Mouse (Mus musculus) gastrocnemius, postnatal 14 days (tissue): ENCODE measurements around the gene Cflar. TPM values are rescaled to one million over a fixed set of nuclear protein-coding genes. Genes with fewer than 3 reads are reported as not detected.
A peak's percentile ranks its signal among the peaks of the same experiment; 100 is the strongest.
"Not testable (repeated sequence)": the region's sequence is repeated elsewhere in the genome, so short reads cannot be mapped to it uniquely, and the experiment has no call there.

Experiments
- DNase-seq: peaks from one replicate; pipeline ENCODE4 v3.0.0; 2021; ENCODE audit warnings: mixed read lengths
- intact Hi-C: fragments of 180-260 bp; cut with DNase I; formaldehyde crosslinking; loops from one replicate; pipeline ENCODE4 v1.15.1; 2025; ENCODE audit warnings: low total_unique reads
- total RNA-seq, 2 experiments: library from RNA; stranded (reverse); gene quantifications; 2 replicates each; pipeline ENCODE4 v1.2.3; 2021

Gene Cflar
- total RNA-seq, 2 experiments from 2014 or later = 32.9 to 43.5 TPM

DNA sequence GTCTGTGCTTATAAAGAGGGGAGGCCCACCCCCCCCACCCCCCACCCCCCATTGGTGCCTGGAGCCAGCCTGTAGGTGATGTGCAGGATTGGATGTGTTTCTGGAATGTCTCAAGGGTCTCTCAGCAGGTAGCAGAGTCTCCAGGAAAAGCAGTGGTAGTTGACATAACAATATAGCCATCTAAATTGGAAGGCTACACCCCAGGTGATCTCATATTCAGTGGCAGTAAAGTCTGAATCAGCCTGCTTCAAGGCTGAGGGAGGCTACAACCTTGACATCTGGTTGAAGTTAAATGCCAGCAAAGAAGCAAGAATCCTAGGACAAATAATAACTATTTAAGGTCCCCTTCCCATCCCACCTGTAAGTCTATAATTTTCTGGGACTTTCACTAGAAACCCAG lies 57.8 kb downstream of the Cflar start:
- intact Hi-C loops = no loop called here
- no peak for DNase-seq

- intact Hi-C loops = loop anchor here (5.0 kb wide), 2 partner anchors 373 to 468 kb away; partner anchors contain the start of gene Als2
- no peak for DNase-seq
These were observed 58.4 kb downstream of the Cflar start for GRCm38 (mm10) chr1:58769701-58770100.

GRCm38 (mm10) chr1:58770111-58770720 lies 58.9 kb downstream of the Cflar start:
- intact Hi-C loops = loop anchor here (5.0 kb wide), 2 partner anchors 372 to 467 kb away; partner anchors contain the start of gene Als2
- no peak for DNase-seq

GRCm38 (mm10) chr1:58772084-58772483 lies 60.8 kb downstream of the Cflar start:
- intact Hi-C loops = loop anchor here (5.0 kb wide), 2 partner anchors 370 to 465 kb away; partner anchors contain the start of gene Als2

GRCm38 (mm10) chr1:58773280-58773679 lies 62.0 kb downstream of the Cflar start:
- intact Hi-C loops = loop anchor here (5.0 kb wide), 2 partner anchors 369 to 464 kb away; partner anchors contain the start of gene Als2

More at GRCm38 (mm10) chr1:58772084-58772483, 60.8 kb downstream of the Cflar start:
- DNase-seq = no peak

GRCm38 (mm10) chr1:58773905-58774304 lies 62.6 kb downstream of the Cflar start:
- intact Hi-C loops = loop anchor here (5.0 kb wide), 2 partner anchors 368 to 463 kb away; partner anchors contain the start of gene Als2
- DNase-seq = no peak

More at GRCm38 (mm10) chr1:58773280-58773679, 62.0 kb downstream of the Cflar start:
- DNase-seq = no peak

DNA sequence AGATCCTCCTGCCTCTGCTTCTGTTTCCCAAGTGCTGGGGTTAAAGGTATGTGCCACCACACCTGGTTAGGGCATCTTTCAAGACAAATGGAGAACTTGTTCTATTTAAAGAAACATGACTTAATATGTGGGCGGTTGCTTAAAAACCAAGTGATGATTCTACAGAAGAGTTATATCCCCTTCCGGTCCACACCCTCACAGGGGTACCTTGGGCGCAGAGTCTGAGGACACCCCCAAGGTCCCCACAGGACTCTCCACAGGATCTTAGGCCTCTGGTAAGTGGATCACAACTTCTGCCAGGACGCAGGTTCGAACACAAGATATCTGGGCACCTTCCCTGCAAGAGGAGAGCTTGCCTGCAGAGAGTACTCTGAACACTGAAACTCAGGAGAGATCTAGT lies 64.1 kb downstream of the Cflar start:
- intact Hi-C loops = no loop called here
- no peak for DNase-seq

- DNase-seq = no peak
- intact Hi-C loops = no loop called here
These were observed 66.3 kb downstream of the Cflar start for GRCm38 (mm10) chr1:58777583-58777982.

DNA sequence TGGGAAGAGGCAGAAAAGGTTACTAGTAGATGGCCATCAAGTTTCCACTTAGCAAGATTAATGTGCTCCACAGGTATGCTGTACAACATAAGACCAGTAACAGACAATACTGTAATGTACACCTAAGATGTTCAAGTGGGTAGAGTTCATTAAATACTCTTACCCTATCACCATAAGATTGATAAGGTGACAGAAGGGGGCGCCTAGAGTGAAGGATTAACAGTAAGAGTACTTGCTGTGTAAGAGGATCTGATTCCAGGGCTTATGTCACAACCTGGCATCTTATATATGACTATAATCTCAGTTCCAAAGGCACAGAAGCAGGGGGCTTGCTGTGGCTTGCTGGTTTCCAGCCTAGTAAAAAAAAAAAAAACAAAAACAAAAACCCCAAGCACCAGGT lies 66.9 kb downstream of the Cflar start:
- intact Hi-C loops = no loop called here
- no peak for DNase-seq

GRCm38 (mm10) chr1:58786276-58786675 lies 75.0 kb downstream of the Cflar start:
- DNase-seq = no peak
- intact Hi-C loops = no loop called here

GRCm38 (mm10) chr1:58788410-58788809 lies 77.1 kb downstream of the Cflar start:
- no peak for DNase-seq
- intact Hi-C loops = no loop called here

- intact Hi-C loops = no loop called here
- no peak for DNase-seq
These were observed 83.4 kb downstream of the Cflar start for GRCm38 (mm10) chr1:58794705-58795104.

- intact Hi-C loops = no loop called here
- DNase-seq = peak; percentile 41
These were observed 84.2 kb downstream of the Cflar start, which contains the start of gene Casp8 for GRCm38 (mm10) chr1:58795291-58796058. Gene Casp8 (plus strand): TSS chr1:58795374.

DNA sequence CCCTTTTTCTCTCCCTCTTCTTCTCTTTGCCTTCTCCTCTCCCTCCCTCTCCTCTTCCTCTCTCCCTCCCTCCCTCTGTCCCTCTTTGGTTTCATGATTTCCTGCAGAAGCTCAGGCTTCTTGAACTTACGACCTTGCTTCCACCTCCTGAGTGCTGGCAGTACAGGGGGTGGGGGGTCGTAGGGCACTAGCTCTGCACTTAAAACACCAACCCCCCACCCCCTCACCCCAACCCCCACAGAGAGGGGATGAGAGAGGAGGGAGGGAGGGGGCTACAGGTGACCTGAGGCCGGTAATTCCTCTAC lies 84.7 kb downstream of the Cflar start:
- intact Hi-C loops = no loop called here
- DNase-seq = no peak

DNA sequence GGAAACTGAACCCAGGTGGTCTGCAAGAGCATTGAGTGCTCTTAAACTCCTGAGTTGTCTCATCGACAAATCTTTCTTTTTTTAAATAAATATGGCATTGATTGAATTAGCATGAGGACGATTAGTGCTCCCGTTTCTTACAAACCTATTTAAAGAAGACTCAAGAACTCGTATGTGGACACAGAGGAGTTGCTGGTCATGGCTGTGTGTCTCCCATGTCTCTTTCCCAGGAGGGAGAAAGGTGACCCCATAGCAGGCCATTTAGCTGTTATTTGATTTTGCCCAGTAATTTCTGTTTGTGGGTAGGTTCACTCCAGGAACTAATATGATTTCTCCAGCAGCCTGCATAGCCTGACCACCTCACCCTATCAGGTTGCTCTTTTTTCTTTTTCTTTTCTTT lies 85.5 kb downstream of the Cflar start:
- DNase-seq = no peak
- intact Hi-C loops = no loop called here

- DNase-seq = no peak
- intact Hi-C loops = no loop called here
These were observed 86.1 kb downstream of the Cflar start for GRCm38 (mm10) chr1:58797370-58797769.

- no peak for DNase-seq
- intact Hi-C loops = no loop called here
These were observed 87.6 kb downstream of the Cflar start for GRCm38 (mm10) chr1:58798911-58799310.

DNA sequence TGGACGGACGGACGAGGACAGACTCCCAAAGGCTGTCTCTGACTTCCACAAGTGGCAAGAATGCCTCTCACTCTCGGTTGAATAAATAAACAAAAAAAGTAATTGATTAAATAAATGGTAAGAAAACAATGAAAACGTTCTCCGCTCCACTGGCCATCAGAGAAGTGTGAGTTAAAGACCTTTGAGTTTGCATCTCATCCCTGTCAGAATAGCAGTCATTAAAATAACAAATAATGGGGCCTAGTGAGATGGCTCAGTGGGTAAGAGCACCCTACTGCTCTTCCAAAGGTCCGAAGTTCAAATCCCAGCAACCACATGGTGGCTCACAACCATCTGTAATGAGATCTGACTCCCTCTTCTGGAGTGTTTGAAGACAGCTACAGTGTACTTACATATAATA lies 89.3 kb downstream of the Cflar start:
- intact Hi-C loops, DNase-seq: not testable (repeated sequence)

- intact Hi-C loops = no loop called here
- DNase-seq = no peak
These were observed 90.4 kb downstream of the Cflar start for GRCm38 (mm10) chr1:58801558-58802285.
